Mouse (Mus musculus) liver, embryonic 13.5 days (tissue): ENCODE data around the gene Fam240a. TPM values are rescaled to one million over a fixed set of nuclear protein-coding genes. Genes with fewer than 3 reads are reported as not detected.

ENCODE experiments used
- ATAC-seq: fragments of 200-750 bp; cut with Nextera tagmentation; 2 replicates; pipeline ENCODE4 v1.8.0; 2017; ENCODE audit warnings: low read depth, mild to moderate bottlenecking, moderate number of reproducible peaks, moderate library complexity
- DNase-seq: peaks from one replicate; pipeline ENCODE4 v3.0.0; 2022
- H3K27ac ChIP-seq: fragments of 300-500 bp; sonication (generic); 2 replicates; pipeline ENCODE4 v1.5.1; 2015; ENCODE audit warnings: moderate library complexity, mild to moderate bottlenecking, inconsistent platforms
- H3K27me3 ChIP-seq: fragments of 300-500 bp; sonication (generic); 2 replicates; pipeline ENCODE4 v1.6.1; 2015; ENCODE audit warnings: mild to moderate bottlenecking, inconsistent platforms
- H3K36me3 ChIP-seq: fragments of 300-500 bp; sonication (generic); 2 replicates; pipeline ENCODE4 v1.6.1; 2015; ENCODE audit warnings: mild to moderate bottlenecking, inconsistent platforms
- H3K4me1 ChIP-seq: fragments of 300-500 bp; sonication (generic); replicated peaks from 2 replicates; pipeline ENCODE4 v1.6.1; 2015; ENCODE audit warnings: inconsistent platforms
- H3K4me2 ChIP-seq: fragments of 300-500 bp; sonication (generic); 2 replicates; pipeline ENCODE4 v1.6.1; 2015; ENCODE audit warnings: inconsistent platforms, mild to moderate bottlenecking, moderate library complexity
- H3K4me3 ChIP-seq: fragments of 300-500 bp; sonication (generic); replicated peaks from 2 replicates; pipeline ENCODE4 v1.5.1; 2015; ENCODE audit warnings: mild to moderate bottlenecking, inconsistent platforms
- H3K9ac ChIP-seq: fragments of 300-500 bp; sonication (generic); 2 replicates; pipeline ENCODE4 v1.6.1; 2015; ENCODE audit warnings: mild to moderate bottlenecking, inconsistent platforms
- H3K9me3 ChIP-seq: fragments of 300-500 bp; sonication (generic); replicated peaks from 2 replicates; pipeline ENCODE4 v1.6.1; 2016; ENCODE audit warnings: inconsistent platforms
- WGBS: fragments of 180-500 bp; shearing (Covaris S2); methylation state at CpG from one replicate; pipeline ENCODE4 v1.1.7; 2015; ENCODE audit not compliant: insufficient replicate concordance; 5-methylcytosine and 5-hydroxymethylcytosine counted together
- polyA plus RNA-seq: library from polyadenylated mRNA; unstranded; fragments of >200 nt; fragmentation: Nextera tagmentation; extraction: Ambion mirVana; gene quantifications from 2 replicates; pipeline ENCODE4 v1.2.1, GENCODE M21; 2015

Gene Fam240a
- polyA plus RNA-seq = not detected in 2 replicates

- no peaks in the 10 kb centered on the region for H3K9me3 ChIP-seq
- DNase-seq (no peak), ATAC-seq (no peak)
- H3K27ac ChIP-seq = no peak within 1 kb of the TSS
- no peak within 1 kb of the TSS for H3K4me3 ChIP-seq
- no peaks in the 10 kb centered on the region for H3K4me1 ChIP-seq
- H3K4me2 ChIP-seq = no peak within 1 kb of the TSS
- no peaks in the 10 kb centered on the region for H3K36me3 ChIP-seq
- no peaks in the 10 kb centered on the region for H3K27me3 ChIP-seq
- 65% methylated on average over 7 of the region's 7 CpGs for WGBS
- no peak within 1 kb of the TSS for H3K9ac ChIP-seq
These were observed at the start of gene Fam240a for GRCm38 (mm10) chr9:110916786-110917185. Gene Fam240a, minus strand, starts transcription at chr9:110916861.

- H3K4me1 ChIP-seq = no peaks in the 10 kb centered on the region
- H3K36me3 ChIP-seq = no peaks in the 10 kb centered on the region
- H3K9ac ChIP-seq = no peak overlapping the region
- no peak for DNase-seq
- ATAC-seq = no peak
- H3K27ac ChIP-seq = no peak overlapping the region
- H3K4me3 ChIP-seq = no peak overlapping the region
- 57% methylated on average over 2 of the region's 2 CpGs for WGBS
- H3K4me2 ChIP-seq = no peak overlapping the region
- no peaks in the 10 kb centered on the region for H3K9me3 ChIP-seq
- no peaks in the 10 kb centered on the region for H3K27me3 ChIP-seq
These were observed 49.2 kb upstream of the Fam240a start for GRCm38 (mm10) chr9:110965910-110966231.

GRCm38 (mm10) chr9:110965062-110965909 lies 48.6 kb upstream of the Fam240a start:
- H3K27ac ChIP-seq = no peak overlapping the region
- H3K9ac ChIP-seq = no peak overlapping the region
- no peak overlapping the region for H3K4me3 ChIP-seq
- no peaks in the 10 kb centered on the region for H3K9me3 ChIP-seq
- no peaks in the 10 kb centered on the region for H3K36me3 ChIP-seq
- DNase-seq (peak; percentile 27), ATAC-seq (no peak)
- H3K27me3 ChIP-seq = no peaks in the 10 kb centered on the region
- 74% methylated on average over 22 of the region's 22 CpGs for WGBS
- H3K4me1 ChIP-seq = no peaks in the 10 kb centered on the region
- no peak overlapping the region for H3K4me2 ChIP-seq

- Histone ChIP-seq H3K9me3 (no peaks in the 10 kb centered on the region), H3K4me2 (no peak overlapping the region), H3K4me1 (no peaks in the 10 kb centered on the region), H3K4me3 (no peak overlapping the region), H3K27ac (no peak overlapping the region), H3K9ac (no peak overlapping the region), H3K36me3 (no peaks in the 10 kb centered on the region), H3K27me3 (no peaks in the 10 kb centered on the region)
- DNase-seq (no peak), ATAC-seq (no peak)
- WGBS = 69% methylated on average over 8 of the region's 8 CpGs
These were observed 47.0 kb upstream of the Fam240a start for GRCm38 (mm10) chr9:110963566-110964115.

GRCm38 (mm10) chr9:110961386-110961785 lies 44.7 kb upstream of the Fam240a start:
- H3K27ac ChIP-seq = no peak overlapping the region
- no peaks in the 10 kb centered on the region for H3K4me1 ChIP-seq
- DNase-seq = no peak
- no peak overlapping the region for H3K4me2 ChIP-seq
- no peaks in the 10 kb centered on the region for H3K36me3 ChIP-seq
- H3K4me3 ChIP-seq = no peak overlapping the region
- ATAC-seq = no peak
- 90% methylated on average over 8 of the region's 8 CpGs for WGBS
- no peaks in the 10 kb centered on the region for H3K27me3 ChIP-seq
- H3K9me3 ChIP-seq = no peaks in the 10 kb centered on the region
- H3K9ac ChIP-seq = no peak overlapping the region

GRCm38 (mm10) chr9:110960230-110961149 lies 43.8 kb upstream of the Fam240a start:
- DNase-seq (no peak), ATAC-seq (no peak)
- Histone ChIP-seq H3K9me3 (no peaks in the 10 kb centered on the region), H3K4me1 (no peaks in the 10 kb centered on the region), H3K36me3 (no peaks in the 10 kb centered on the region), H3K27ac (no peak overlapping the region), H3K4me2 (no peak overlapping the region), H3K4me3 (no peak overlapping the region), H3K27me3 (peaks cover 4% of the 10 kb centered on the region), H3K9ac (no peak overlapping the region)
- 65% methylated on average over 13 of the region's 13 CpGs for WGBS

GRCm38 (mm10) chr9:110959669-110960068 lies 43.0 kb upstream of the Fam240a start:
- ATAC-seq = no peak
- H3K27me3 ChIP-seq = peaks cover 11% of the 10 kb centered on the region
- WGBS = 57% methylated on average over 5 of the region's 5 CpGs

GRCm38 (mm10) chr9:110955962-110956361 lies 39.3 kb upstream of the Fam240a start:
- no peak overlapping the region for H3K27ac ChIP-seq
- H3K27me3 ChIP-seq = peaks cover 30% of the 10 kb centered on the region
- H3K36me3 ChIP-seq = no peaks in the 10 kb centered on the region
- ATAC-seq (no peak), DNase-seq (no peak)
- H3K9ac ChIP-seq = no peak overlapping the region
- WGBS = 68% methylated on average over 6 of the region's 6 CpGs
- no peak overlapping the region for H3K4me3 ChIP-seq
- H3K4me2 ChIP-seq = no peak overlapping the region
- H3K4me1 ChIP-seq = 0 out of 2 replicates have a peak, but pooled peaks cover 11% of the 10 kb centered on the region
- H3K9me3 ChIP-seq = no peaks in the 10 kb centered on the region

More at GRCm38 (mm10) chr9:110959669-110960068, 43.0 kb upstream of the Fam240a start:
- Histone ChIP-seq H3K27ac (no peak overlapping the region), H3K36me3 (no peaks in the 10 kb centered on the region), H3K9ac (no peak overlapping the region), H3K4me3 (no peak overlapping the region), H3K4me1 (no peaks in the 10 kb centered on the region), H3K9me3 (no peaks in the 10 kb centered on the region), H3K4me2 (no peak overlapping the region)
- no peak for DNase-seq

GRCm38 (mm10) chr9:110954681-110955445 lies 38.2 kb upstream of the Fam240a start:
- 41% methylated on average over 2 of the region's 2 CpGs for WGBS

GRCm38 (mm10) chr9:110953550-110954461 lies 37.1 kb upstream of the Fam240a start:
- peak; percentile 47 for ATAC-seq
- 3% methylated on average over 44 of the region's 44 CpGs for WGBS
- H3K9ac ChIP-seq = peak overlapping the region; percentile 54
- peak overlapping the region; percentile 74 for H3K4me2 ChIP-seq
- H3K4me3 ChIP-seq = peak overlapping the region; percentile 57
- peak; percentile 9 for DNase-seq
- no peaks in the 10 kb centered on the region for H3K36me3 ChIP-seq
- H3K9me3 ChIP-seq = no peaks in the 10 kb centered on the region
- H3K27ac ChIP-seq = no peak overlapping the region
- peaks cover 30% of the 10 kb centered on the region for H3K27me3 ChIP-seq
- peaks cover 18% of the 10 kb centered on the region; the same call in 1 of the 2 replicates for H3K4me1 ChIP-seq

More at GRCm38 (mm10) chr9:110954681-110955445, 38.2 kb upstream of the Fam240a start:
- DNase-seq = no peak
- Histone ChIP-seq H3K36me3 (no peaks in the 10 kb centered on the region), H3K4me1 (0 out of 2 replicates have a peak, but pooled peaks cover 11% of the 10 kb centered on the region), H3K4me2 (no peak overlapping the region), H3K9me3 (no peaks in the 10 kb centered on the region), H3K9ac (no peak overlapping the region), H3K27me3 (peaks cover 30% of the 10 kb centered on the region), H3K27ac (no peak overlapping the region), H3K4me3 (no peak overlapping the region)
- no peak for ATAC-seq
